Comparison of ENCODE assay signal across 14 mouse cellular contexts in genomic region chr16:79534370-79534769, GRCm38 (mm10).
DNase-seq lines count a peak whose midpoint lies in the region; ATAC-seq and TF ChIP-seq lines count a peak whose summit lies in the region.
"Had no signal": no experiment of that assay in that cellular context is flagged by ENCODE, and none has a peak within 500 bp of the region (broad histone marks: within the 10 kb centered on the region; RNA-seq: fewer than 3 reads in every experiment).

No protein-coding gene starts in this region.

- ATAC-seq in kidney, embryonic 14.5 days (ENCODE audit: low FRiP score, low TSS enrichment): peak; percentile 57; the same call in 1 of the 2 replicates
- ATAC-seq: liver, embryonic 12.5 days; Patski had no signal

- no peak for TF ChIP-seq POLR2A in kidney, adult 2 months (IDR thresholded peaks at IDR 0.05; ENCODE audit: low read depth, low read length)
- no peak for TF ChIP-seq POLR2A in cerebellum, adult 2 months (IDR thresholded peaks at IDR 0.05; ENCODE audit: borderline replicate concordance, insufficient read depth, low read length)

- H3K9me3 ChIP-seq in kidney, embryonic 14.5 days (ENCODE audit: control insufficient read depth, low read length): no peaks in the 10 kb centered on the region
- H3K9me3 ChIP-seq: embryonic facial prominence, embryonic 15.5 days; hindbrain, embryonic 15.5 days; liver, embryonic 12.5 days had no signal

- no peak overlapping the region for H3K4me2 ChIP-seq in kidney, embryonic 14.5 days (replicated peaks; ENCODE audit: low read depth, low read length)
- H3K4me2 ChIP-seq: embryonic facial prominence, embryonic 15.5 days; hindbrain, embryonic 15.5 days; liver, embryonic 12.5 days had no signal

- H3K4me3 ChIP-seq in kidney, embryonic 14.5 days (ENCODE audit: low read length): no peak overlapping the region
- H3K4me3 ChIP-seq in kidney, adult 2 months (ENCODE audit: insufficient read depth, low read depth, low read length): no peak overlapping the region
- H3K4me3 ChIP-seq in cerebellum, adult 2 months (replicated peaks; ENCODE audit: insufficient read depth, low read depth, low read length): no peak overlapping the region
- H3K4me3 ChIP-seq: embryonic facial prominence, embryonic 15.5 days; hindbrain, embryonic 15.5 days; liver, embryonic 12.5 days had no signal

- WGBS in kidney, embryonic 14.5 days: 70% methylated on average over 2 of the region's 2 CpGs
- WGBS in kidney, adult 2 months: 52% methylated on average over 2 of the region's 2 CpGs
- 55% methylated on average over 2 of the region's 2 CpGs for WGBS in cerebellum, adult 2 months

- H3K27me3 ChIP-seq in kidney, embryonic 14.5 days (ENCODE audit: control insufficient read depth, insufficient read depth, low read length): no peaks in the 10 kb centered on the region
- H3K27me3 ChIP-seq in kidney, adult 2 months (replicated peaks; ENCODE audit: control insufficient read depth, insufficient read depth, low read length): no peaks in the 10 kb centered on the region
- H3K27me3 ChIP-seq in cerebellum, adult 2 months (ENCODE audit: control insufficient read depth, insufficient read depth, low read length): no peaks in the 10 kb centered on the region
- H3K27me3 ChIP-seq: embryonic facial prominence, embryonic 15.5 days; hindbrain, embryonic 15.5 days; liver, embryonic 12.5 days; Patski had no signal

- peak; percentile 1 to 2 for DNase-seq in adrenal gland, postnatal 36 days
- DNase-seq in adrenal gland, adult 8-10 months: no peak
- no peak for DNase-seq in kidney, adult 2 months
- peak; percentile 43 for DNase-seq in A20 (ENCODE audit: low read depth, low spot score)
- DNase-seq in embryo, embryonic 11 days: peak; percentile 23
- no peak for DNase-seq in frontal cortex, postnatal 14 days (ENCODE audit: low spot score in 2 of 2)
- no peak for DNase-seq in cerebellum, adult 2 months
- DNase-seq: layer of hippocampus, adult 9-11 months had no signal

- H3K9ac ChIP-seq in kidney, embryonic 14.5 days (ENCODE audit: low read depth, low read length): no peak overlapping the region
- H3K9ac ChIP-seq: embryonic facial prominence, embryonic 15.5 days; hindbrain, embryonic 15.5 days; liver, embryonic 12.5 days had no signal

- no peaks in the 10 kb centered on the region for H3K36me3 ChIP-seq in kidney, embryonic 14.5 days (ENCODE audit: control insufficient read depth, insufficient read depth, low read length)
- no peaks in the 10 kb centered on the region for H3K36me3 ChIP-seq in kidney, adult 2 months (ENCODE audit: control insufficient read depth, insufficient read depth, low read length)
- H3K36me3 ChIP-seq: embryonic facial prominence, embryonic 15.5 days; hindbrain, embryonic 15.5 days; liver, embryonic 12.5 days had no signal

- no peak for TF ChIP-seq CTCF in kidney, adult 2 months (conservative IDR thresholded peaks at IDR 0.05; ENCODE audit: insufficient read depth, insufficient read length, low read depth, low read length)
- TF ChIP-seq CTCF in cerebellum, adult 2 months (IDR thresholded peaks at IDR 0.05; ENCODE audit: borderline replicate concordance, insufficient read depth, low read depth, low read length): no peak

- no peak overlapping the region for H3K27ac ChIP-seq in kidney, embryonic 14.5 days (ENCODE audit: low read depth, low read length)
- no peak overlapping the region for H3K27ac ChIP-seq in kidney, adult 2 months (ENCODE audit: insufficient read depth, low read depth, low read length)
- no peak overlapping the region for H3K27ac ChIP-seq in cerebellum, adult 2 months (ENCODE audit: insufficient read depth, low read length)
- H3K27ac ChIP-seq: embryonic facial prominence, embryonic 15.5 days; hindbrain, embryonic 15.5 days; liver, embryonic 12.5 days; macrophage had no signal

- H3K4me1 ChIP-seq in kidney, embryonic 14.5 days (ENCODE audit: control insufficient read depth, insufficient read depth, low read length): no peaks in the 10 kb centered on the region
- H3K4me1 ChIP-seq in kidney, adult 2 months (ENCODE audit: control insufficient read depth, insufficient read depth, low read length): no peaks in the 10 kb centered on the region
- H3K4me1 ChIP-seq in cerebellum, adult 2 months (ENCODE audit: control insufficient read depth, insufficient read depth, low read length): no peaks in the 10 kb centered on the region
- H3K4me1 ChIP-seq: embryonic facial prominence, embryonic 15.5 days; hindbrain, embryonic 15.5 days; liver, embryonic 12.5 days had no signal

Comparison
In these comparisons a context has a peak if more than half of its experiments do, and no peak if none do; other contexts are left out.
1. DNase-seq: peak in adrenal gland, postnatal 36 days (2 of 2), A20 (single experiment) and embryo, embryonic 11 days (single experiment); none in adrenal gland, adult 8-10 months (single experiment), kidney, adult 2 months (single experiment), frontal cortex, postnatal 14 days (0 of 2) and cerebellum, adult 2 months (0 of 2).